Mouse (Mus musculus) hindbrain, embryonic 15.5 days (tissue): ENCODE measurements around the gene Rab7b. TPM values are rescaled to one million over a fixed set of nuclear protein-coding genes. Genes with fewer than 3 reads are reported as not detected.

Experiments
- ATAC-seq: fragments of 200-750 bp; cut with Nextera tagmentation; 2 replicates; pipeline ENCODE4 v1.8.0; 2017; ENCODE audit warnings: low read depth, moderate number of reproducible peaks, moderate TSS enrichment; ENCODE audit not compliant: low FRiP score
- H3K27ac ChIP-seq: fragments of 300-500 bp; sonication (generic); replicated peaks from 2 replicates; pipeline ENCODE4 v1.5.1; 2015; ENCODE audit warnings: mild to moderate bottlenecking, inconsistent platforms
- H3K27me3 ChIP-seq: fragments of 300-500 bp; sonication (generic); 2 replicates; pipeline ENCODE4 v1.6.1; 2015; ENCODE audit warnings: control low read depth, inconsistent platforms
- H3K36me3 ChIP-seq: fragments of 300-500 bp; sonication (generic); 2 replicates; pipeline ENCODE4 v1.6.1; 2015; ENCODE audit warnings: control low read depth, inconsistent platforms
- H3K4me1 ChIP-seq: fragments of 300-500 bp; sonication (generic); replicated peaks from 2 replicates; pipeline ENCODE4 v1.6.1; 2015; ENCODE audit warnings: control low read depth, inconsistent platforms
- H3K4me2 ChIP-seq: fragments of 300-500 bp; sonication (generic); 2 replicates; pipeline ENCODE4 v1.6.1; 2015; ENCODE audit warnings: moderate library complexity, mild to moderate bottlenecking, inconsistent platforms
- H3K4me3 ChIP-seq: fragments of 300-500 bp; sonication (generic); 2 replicates; pipeline ENCODE4 v1.5.1; 2015; ENCODE audit warnings: mild to moderate bottlenecking, inconsistent platforms
- H3K9ac ChIP-seq: fragments of 300-500 bp; sonication (generic); 2 replicates; pipeline ENCODE4 v1.6.1; 2015; ENCODE audit warnings: inconsistent platforms
- H3K9me3 ChIP-seq: fragments of 300-500 bp; sonication (generic); 2 replicates; pipeline ENCODE4 v1.6.1; 2016; ENCODE audit warnings: control low read depth, inconsistent platforms
- WGBS: fragments of 180-500 bp; shearing (Covaris S2); methylation state at CpG from one replicate; pipeline ENCODE4 v1.1.7; 2015; 5-methylcytosine and 5-hydroxymethylcytosine counted together
- polyA plus RNA-seq: library from polyadenylated mRNA; unstranded; fragments of >200 nt; fragmentation: Nextera tagmentation; extraction: Ambion mirVana; gene quantifications from 2 replicates; pipeline ENCODE4 v1.2.1, GENCODE M21; 2015

The Rab7b gene
- polyA plus RNA-seq, 1 experiment from 2014 or later: 0.91 TPM

DNA sequence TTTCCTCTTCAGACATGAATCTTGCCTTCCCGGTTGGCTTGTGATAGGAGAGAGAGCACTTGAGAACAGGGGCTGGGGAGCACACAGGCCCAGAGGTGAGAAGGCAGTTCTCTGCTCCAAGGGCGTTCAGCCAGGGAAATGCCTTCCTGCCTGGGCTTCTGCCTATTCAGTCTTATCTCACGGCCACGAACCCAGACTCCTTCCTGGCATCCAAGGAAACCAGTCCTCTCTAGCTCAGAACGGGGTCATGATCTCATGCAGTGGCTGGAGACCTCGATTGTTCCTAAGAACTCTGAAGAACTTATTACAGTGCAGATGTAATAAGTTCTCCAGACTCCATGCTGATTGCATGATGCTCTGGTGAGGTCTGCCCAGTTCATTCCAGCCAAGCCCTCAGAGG lies 38.1 kb downstream of the Rab7b start:
- no peak for ATAC-seq
- Histone ChIP-seq H3K4me1 (no peaks in the 10 kb centered on the region), H3K27me3 (no peaks in the 10 kb centered on the region), H3K36me3 (no peaks in the 10 kb centered on the region), H3K4me3 (no peak overlapping the region), H3K27ac (no peak overlapping the region), H3K9me3 (no peaks in the 10 kb centered on the region), H3K4me2 (no peak overlapping the region), H3K9ac (no peak overlapping the region)
- 69% methylated on average over 6 of the region's 6 CpGs for WGBS

DNA sequence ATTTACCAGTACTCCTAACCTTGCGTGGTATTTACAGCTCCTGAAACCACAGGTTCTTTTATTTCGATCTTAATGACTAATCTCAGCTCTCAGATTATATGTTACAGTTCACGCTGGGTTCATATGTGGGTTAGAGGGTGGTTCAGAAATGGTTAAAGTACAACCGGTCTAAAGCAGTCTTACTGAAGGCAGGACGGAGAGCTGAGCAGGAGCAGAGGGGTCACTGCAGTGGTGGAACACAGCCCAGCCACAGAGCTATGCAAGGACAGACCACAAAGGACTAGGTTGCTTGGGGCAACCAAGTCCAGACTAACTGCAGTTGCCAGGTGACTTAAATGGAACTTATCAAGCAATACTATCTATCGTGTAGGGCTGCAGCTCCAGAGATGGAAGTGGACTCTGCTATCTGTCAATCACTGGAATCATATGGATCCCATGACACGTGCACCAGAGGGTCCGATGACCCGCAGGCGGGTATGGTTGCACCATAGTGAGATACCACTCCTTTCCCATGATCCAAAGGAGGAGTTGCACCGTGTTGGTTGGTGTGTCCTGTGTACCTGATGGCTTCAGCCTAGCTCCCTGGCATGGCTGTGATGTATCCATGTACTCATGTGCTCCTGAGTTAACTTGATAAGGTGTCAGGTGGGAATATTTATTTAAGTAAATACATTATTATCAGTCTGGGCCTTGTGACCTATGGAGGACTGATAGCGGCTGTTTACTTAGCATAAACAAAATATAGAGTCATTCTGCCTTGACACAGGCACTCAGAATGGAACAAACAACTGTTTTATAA lies 42.3 kb downstream of the Rab7b start:
- Histone ChIP-seq H3K4me3 (no peak overlapping the region), H3K27ac (no peak overlapping the region), H3K9me3 (no peaks in the 10 kb centered on the region), H3K9ac (no peak overlapping the region), H3K4me2 (no peak overlapping the region), H3K27me3 (no peaks in the 10 kb centered on the region), H3K36me3 (no peaks in the 10 kb centered on the region), H3K4me1 (no peaks in the 10 kb centered on the region)
- ATAC-seq: 0 out of 2 replicates have a peak, but pooled peaks have one; percentile 48
- 79% methylated on average over 12 of the region's 12 CpGs for WGBS

DNA sequence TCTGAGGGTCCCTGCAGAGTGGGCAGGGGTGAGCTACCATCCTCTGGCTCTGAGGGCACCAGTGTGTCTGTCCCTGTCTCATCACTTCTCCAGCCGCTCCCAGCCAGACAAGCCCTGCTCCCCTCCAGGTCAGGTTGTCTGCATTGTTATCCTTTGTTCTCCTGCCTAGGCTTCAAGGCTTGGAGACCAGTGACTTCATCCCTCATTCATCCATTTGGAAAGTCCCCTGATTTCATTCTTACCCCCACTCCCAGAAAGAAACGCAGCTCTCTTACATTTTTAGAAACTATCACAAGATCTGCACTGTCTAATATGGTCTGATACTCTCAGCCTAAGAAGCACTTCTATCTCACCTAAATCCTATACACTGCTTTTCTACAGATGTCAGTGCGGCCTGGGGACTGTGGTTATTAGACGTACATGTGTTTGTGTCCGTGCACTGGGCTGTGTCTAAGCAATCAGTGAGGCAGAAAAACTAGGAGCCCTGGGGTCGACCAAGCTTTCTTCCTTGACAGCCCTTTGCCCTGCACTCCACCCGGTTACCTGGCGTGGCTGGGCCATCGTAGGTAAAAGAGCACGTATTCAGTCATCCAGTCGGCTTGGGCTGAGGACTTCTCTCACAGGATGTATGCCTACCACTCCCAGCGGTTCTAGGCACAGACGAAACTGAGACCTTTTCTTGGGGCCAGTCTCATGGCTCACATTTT lies 45.1 kb downstream of the Rab7b start:
- no peaks in the 10 kb centered on the region for H3K27me3 ChIP-seq
- H3K4me3 ChIP-seq: no peak overlapping the region
- 41% methylated on average over 13 of the region's 13 CpGs for WGBS
- no peak for ATAC-seq
- H3K36me3 ChIP-seq: no peaks in the 10 kb centered on the region
- no peaks in the 10 kb centered on the region for H3K9me3 ChIP-seq
- no peak overlapping the region for H3K27ac ChIP-seq
- no peak overlapping the region for H3K4me2 ChIP-seq
- no peaks in the 10 kb centered on the region for H3K4me1 ChIP-seq
- no peak overlapping the region for H3K9ac ChIP-seq

DNA sequence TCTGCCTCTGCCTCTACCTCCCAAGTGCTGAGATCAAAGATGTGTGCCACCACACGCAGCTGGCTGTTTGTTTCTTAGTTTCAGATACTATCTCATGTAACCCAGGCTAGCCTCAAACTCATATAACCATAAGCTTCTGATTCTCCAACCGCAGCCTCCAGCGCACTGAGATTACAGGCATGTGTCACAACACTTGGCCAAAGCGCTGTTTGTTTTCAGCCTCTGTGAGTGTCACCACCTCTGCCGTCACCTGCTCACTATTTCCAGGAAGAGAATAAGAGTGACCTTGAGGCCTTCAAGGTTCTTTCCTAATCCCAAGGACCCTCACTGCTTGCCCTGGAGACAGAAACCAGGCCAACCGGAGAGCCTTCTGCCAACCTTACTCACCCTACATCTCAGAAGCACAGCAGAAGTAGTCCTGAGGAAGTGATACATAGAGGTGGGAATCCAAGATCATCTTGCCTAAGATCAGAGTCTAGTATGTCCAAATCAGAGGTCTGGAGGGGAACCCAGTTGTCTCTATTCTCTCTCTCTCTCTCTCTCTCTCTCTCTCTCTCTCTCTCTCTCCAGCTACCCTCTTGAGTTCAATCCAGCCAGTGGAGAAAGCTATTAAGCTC lies 46.3 kb downstream of the Rab7b start:
- 94% methylated on average over 6 of the region's 6 CpGs for WGBS

DNA sequence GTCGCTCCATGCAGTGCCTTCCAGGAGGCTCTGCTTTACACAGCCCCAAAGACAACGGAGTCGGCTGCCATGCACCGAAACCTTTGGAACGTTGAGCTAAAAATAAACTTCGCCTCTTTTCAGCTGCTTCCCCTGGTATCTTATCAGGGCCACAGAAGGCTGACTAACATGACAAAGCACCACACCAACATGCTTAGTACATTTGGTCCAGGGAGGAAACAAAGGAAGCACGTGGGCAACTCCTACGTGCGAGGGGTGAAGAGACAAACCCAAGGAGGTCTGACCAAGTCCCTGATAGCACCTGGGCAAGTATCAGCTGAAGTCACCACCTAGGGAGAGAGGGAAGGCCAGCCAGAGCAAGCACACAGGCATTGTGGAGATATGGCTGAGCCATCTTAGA lies 48.0 kb downstream of the Rab7b start:
- H3K27me3 ChIP-seq: no peaks in the 10 kb centered on the region
- WGBS: 90% methylated on average over 9 of the region's 9 CpGs
- ATAC-seq: no peak
- H3K4me2 ChIP-seq: no peak overlapping the region
- H3K9me3 ChIP-seq: no peaks in the 10 kb centered on the region
- H3K4me3 ChIP-seq: no peak overlapping the region
- H3K36me3 ChIP-seq: no peaks in the 10 kb centered on the region
- no peak overlapping the region for H3K27ac ChIP-seq
- H3K4me1 ChIP-seq: no peaks in the 10 kb centered on the region
- no peak overlapping the region for H3K9ac ChIP-seq

More for the DNA sequence above, 46.3 kb downstream of the Rab7b start:
- Histone ChIP-seq H3K4me3 (no peak overlapping the region), H3K9me3 (no peaks in the 10 kb centered on the region), H3K4me2 (no peak overlapping the region), H3K4me1 (no peaks in the 10 kb centered on the region), H3K9ac (no peak overlapping the region), H3K36me3 (no peaks in the 10 kb centered on the region), H3K27ac (no peak overlapping the region), H3K27me3 (no peaks in the 10 kb centered on the region)
- ATAC-seq: no peak

DNA sequence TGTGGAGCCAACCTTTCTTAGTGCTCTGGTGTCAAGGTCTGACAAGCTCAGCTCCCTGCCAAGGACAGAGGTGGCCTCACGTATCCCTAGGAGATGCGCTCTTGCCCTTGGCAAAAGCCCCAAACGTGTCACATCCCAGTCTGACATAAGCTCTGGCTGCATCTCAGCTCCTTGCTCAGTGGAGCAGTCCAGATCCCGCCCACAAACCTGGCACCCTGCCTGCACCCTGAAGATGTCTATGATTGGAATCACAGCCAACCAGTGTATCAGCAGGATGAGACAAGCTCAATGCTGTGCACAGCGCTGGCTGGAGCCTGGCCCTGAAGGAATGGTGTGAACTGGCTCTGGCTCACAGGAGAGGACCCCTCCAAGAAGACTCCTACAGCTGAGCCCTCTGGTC lies 48.8 kb downstream of the Rab7b start:
- Histone ChIP-seq H3K27ac (no peak overlapping the region), H3K36me3 (no peaks in the 10 kb centered on the region), H3K4me2 (no peak overlapping the region), H3K4me1 (no peaks in the 10 kb centered on the region), H3K4me3 (no peak overlapping the region), H3K27me3 (no peaks in the 10 kb centered on the region), H3K9me3 (no peaks in the 10 kb centered on the region), H3K9ac (no peak overlapping the region)
- peak; percentile 79 for ATAC-seq
- 46% methylated on average over 5 of the region's 5 CpGs for WGBS

DNA sequence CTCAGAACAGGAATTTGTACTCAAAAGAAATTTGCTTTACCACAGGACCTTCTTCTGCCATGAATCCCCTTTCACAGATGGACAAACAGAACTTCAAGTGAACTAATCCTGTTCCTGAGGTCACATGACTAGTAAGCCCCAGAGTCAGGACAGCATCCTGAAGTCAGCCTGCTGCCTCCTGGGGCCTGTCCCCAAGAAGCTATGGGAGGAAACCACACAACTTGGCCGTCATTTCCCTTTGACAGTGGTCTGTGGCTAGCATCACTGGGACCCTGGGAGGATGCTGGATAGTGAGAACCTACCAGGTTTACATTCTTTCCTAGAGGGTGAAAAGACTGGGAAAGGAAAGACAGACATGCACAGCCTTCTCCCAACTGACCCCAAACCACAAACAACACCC lies 50.3 kb downstream of the Rab7b start:
- H3K9ac ChIP-seq: no peak overlapping the region
- no peak overlapping the region for H3K4me2 ChIP-seq
- ATAC-seq: no peak
- H3K27ac ChIP-seq: no peak overlapping the region
- 91% methylated on average over 1 of the region's 1 CpGs for WGBS
- no peaks in the 10 kb centered on the region for H3K36me3 ChIP-seq
- H3K27me3 ChIP-seq: no peaks in the 10 kb centered on the region
- H3K4me3 ChIP-seq: no peak overlapping the region
- H3K9me3 ChIP-seq: no peaks in the 10 kb centered on the region
- no peaks in the 10 kb centered on the region for H3K4me1 ChIP-seq

DNA sequence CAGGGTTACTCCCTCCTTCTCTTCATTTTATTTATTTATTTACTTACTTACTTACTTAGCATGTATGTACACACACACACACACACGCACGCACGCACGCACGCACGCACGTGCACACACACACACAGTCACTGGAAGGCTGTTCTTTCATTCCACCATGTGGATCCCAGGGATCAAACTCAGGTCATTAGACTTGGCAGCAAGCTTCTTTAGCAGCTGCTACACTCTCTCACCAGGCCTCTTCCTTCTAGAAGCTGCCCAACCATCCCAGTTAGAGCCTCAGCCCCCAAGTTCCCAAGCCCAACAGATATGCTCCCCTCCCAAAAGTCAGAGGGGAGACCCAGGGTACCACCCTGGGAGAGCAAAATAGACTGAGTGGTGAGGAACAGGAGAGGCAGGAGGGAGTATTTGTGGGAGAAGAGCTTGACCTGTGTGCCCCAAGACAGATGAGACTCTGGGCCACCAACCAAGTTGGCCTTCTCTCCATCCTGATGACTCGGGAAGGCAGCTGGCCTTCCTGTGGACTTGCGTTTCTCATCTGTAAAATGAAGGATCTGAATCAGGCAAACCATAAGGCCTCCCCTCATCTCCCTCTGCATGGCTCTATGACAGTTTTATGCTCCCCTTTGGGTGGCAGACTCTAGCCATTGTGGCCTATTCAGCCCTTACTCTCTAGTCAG lies 51.1 kb downstream of the Rab7b start:
- no peaks in the 10 kb centered on the region for H3K4me1 ChIP-seq
- ATAC-seq: no peak
- H3K9me3 ChIP-seq: no peaks in the 10 kb centered on the region
- H3K27me3 ChIP-seq: no peaks in the 10 kb centered on the region
- no peak overlapping the region for H3K4me2 ChIP-seq
- no peak overlapping the region for H3K9ac ChIP-seq
- H3K4me3 ChIP-seq: no peak overlapping the region
- no peaks in the 10 kb centered on the region for H3K36me3 ChIP-seq
- WGBS: 92% methylated on average over 9 of the region's 9 CpGs
- H3K27ac ChIP-seq: no peak overlapping the region

DNA sequence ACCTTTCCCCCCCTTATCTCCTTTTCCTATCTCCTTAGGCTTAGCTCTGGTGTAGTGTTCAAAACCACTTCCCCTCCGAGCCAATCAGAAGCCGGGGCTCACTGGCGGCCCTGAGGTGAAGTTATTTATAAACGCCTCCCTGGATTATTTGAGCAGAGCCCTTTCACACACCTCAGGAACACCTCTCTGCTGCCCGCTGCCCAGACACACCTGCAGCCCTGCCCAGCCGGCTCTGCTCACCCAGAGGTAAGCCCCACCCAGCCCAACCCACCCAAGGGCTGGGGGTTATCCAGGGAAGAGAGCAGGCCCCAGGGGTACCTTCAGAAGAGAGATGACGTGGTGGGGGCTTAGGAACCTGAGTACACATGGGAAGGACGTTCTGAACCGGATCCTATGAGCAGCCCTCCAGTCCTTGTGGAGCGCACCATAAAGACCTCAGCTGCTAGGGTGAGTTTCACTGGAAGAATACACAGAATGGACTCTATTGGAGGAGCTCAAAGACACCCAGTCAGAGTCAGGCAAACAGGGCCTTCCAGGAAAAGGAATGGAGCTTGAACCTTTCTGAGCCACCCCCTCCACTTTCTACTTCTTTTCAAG lies 55.5 kb downstream of the Rab7b start, which contains the start of gene Slc26a9:
TSS of gene Slc26a9 (plus strand) at position 155 of the 597 bp plus-strand sequence.
- no peak within 1 kb of the TSS for H3K27ac ChIP-seq
- H3K9me3 ChIP-seq: no peaks in the 10 kb centered on the region
- no peak for ATAC-seq
- H3K4me2 ChIP-seq: no peak within 1 kb of the TSS
- no peak within 1 kb of the TSS for H3K9ac ChIP-seq
- H3K36me3 ChIP-seq: no peaks in the 10 kb centered on the region
- H3K4me3 ChIP-seq: no peak within 1 kb of the TSS
- no peaks in the 10 kb centered on the region for H3K27me3 ChIP-seq
- no peaks in the 10 kb centered on the region for H3K4me1 ChIP-seq
- WGBS: 75% methylated on average over 10 of the region's 10 CpGs

DNA sequence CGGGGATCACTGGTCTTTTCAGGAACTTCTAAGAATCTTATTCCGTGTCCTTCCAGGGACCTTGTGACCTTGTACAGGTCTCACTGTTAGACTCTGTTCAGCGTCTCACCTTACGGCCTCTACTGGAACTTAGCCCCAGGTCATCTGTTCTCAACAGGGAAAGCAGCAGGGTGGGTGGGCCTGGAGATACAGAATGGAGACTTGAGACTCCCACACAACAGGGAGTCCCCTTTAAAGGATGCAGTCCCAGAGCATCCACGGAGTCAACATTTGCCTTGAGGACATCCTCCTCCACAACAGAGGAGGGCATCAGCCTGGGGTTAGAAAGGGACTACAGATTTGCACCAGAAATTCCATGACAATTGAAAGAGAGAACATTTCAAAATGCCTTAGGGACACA lies 56.9 kb downstream of the Rab7b start:
- no peak for ATAC-seq
- H3K9me3 ChIP-seq: no peaks in the 10 kb centered on the region
- H3K4me3 ChIP-seq: no peak overlapping the region
- H3K4me2 ChIP-seq: no peak overlapping the region
- H3K27ac ChIP-seq: no peak overlapping the region
- no peaks in the 10 kb centered on the region for H3K36me3 ChIP-seq
- no peaks in the 10 kb centered on the region for H3K27me3 ChIP-seq
- WGBS: 69% methylated on average over 5 of the region's 5 CpGs
- H3K4me1 ChIP-seq: no peaks in the 10 kb centered on the region
- H3K9ac ChIP-seq: no peak overlapping the region

DNA sequence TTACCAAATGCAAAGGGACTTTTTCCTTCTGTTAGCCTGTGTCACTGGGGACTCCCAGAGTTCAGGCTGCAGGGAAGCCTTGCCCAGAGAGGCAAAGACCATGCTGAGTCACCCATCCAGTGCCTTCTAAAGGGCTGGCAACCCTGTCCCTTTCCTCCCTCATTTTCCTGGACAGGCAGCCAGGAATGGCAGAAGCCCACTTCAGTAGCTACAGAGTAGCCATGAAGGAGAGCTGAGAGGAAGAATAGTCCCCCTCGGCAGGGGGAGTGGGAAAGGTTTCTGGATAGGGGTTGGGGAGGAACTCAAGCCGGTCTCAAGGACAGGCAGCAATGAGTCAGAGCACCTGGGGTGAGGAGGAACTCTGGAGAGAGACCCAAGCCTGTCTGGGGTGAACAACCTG lies 59.3 kb downstream of the Rab7b start:
- Histone ChIP-seq H3K4me3 (no peak overlapping the region), H3K36me3 (no peaks in the 10 kb centered on the region), H3K9ac (no peak overlapping the region), H3K4me2 (no peak overlapping the region), H3K4me1 (peaks cover 7% of the 10 kb centered on the region; the same call in 1 of the 2 replicates), H3K27ac (no peak overlapping the region), H3K27me3 (no peaks in the 10 kb centered on the region), H3K9me3 (no peaks in the 10 kb centered on the region)
- whole genome bisulfite sequencing: 64% methylated on average over 2 of the region's 2 CpGs
- no peak for ATAC-seq
